Mouse (Mus musculus): ENCODE results near the gene Sez6l. TPM values are rescaled to one million over a fixed set of nuclear protein-coding genes. Genes with fewer than 3 reads are reported as not detected.

Gene Sez6l
- polyA plus RNA-seq, 1 experiment from 2014 or later, result 0.28 TPM

DNA sequence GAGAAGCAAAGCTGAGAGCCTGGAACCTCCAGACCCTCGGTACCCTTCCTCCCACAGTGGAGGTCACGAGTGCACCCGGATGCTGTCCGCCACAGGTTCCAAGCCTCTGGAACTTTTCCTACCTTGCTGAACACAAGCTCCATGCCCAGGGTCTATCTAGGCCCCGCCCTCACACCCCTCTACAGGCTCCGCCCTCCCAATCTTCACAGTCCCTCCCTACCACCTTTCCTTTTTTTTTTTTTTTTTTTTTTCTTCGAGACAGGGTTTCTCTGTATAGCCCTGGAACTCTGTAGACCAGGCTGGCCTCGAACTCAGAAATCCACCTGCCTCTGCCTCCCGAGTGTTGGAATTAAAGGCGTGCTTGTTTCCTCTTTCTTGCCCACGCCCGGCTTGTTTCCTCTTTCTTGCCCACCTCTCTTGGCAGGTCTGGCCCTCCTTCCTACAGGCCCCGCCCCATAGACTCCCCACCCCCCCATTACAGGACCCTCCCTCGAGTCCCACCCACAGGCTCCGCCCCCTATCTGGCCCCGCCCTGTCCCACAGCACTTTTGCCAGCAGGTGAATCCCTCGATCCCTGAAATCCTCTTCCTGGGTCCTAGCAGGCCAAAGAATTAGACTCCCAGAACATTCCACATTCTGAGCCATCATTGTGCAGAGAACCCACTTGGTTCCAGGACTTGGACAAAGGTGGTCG, 128.1 kb downstream of the Sez6l start, which contains the start of gene Gm6588:
Gene Gm6588 (plus strand): TSS at position 680 of the 694 bp plus-strand sequence.
- TF ChIP-seq CTCF (IDR thresholded peaks at IDR 0.05; ENCODE audit: low read depth), result no peak
- no peaks in the 10 kb centered on the region for H3K36me3 ChIP-seq (ENCODE audit: insufficient read depth, low read length)
- whole genome bisulfite sequencing, result 69% methylated on average over 17 of the region's 18 CpGs
- no peaks in the 10 kb centered on the region for H3K9me3 ChIP-seq (replicated peaks; ENCODE audit: low read length)
- no peak within 1 kb of the TSS for H3K9ac ChIP-seq (ENCODE audit: low read depth, low read length)
- H3K27ac ChIP-seq, result no peak within 1 kb of the TSS
- no peak for DNase-seq (ENCODE audit: low spot score)
- ATAC-seq (replicated peaks; ENCODE audit: low FRiP score, low read depth), result no peak
- no peaks in the 10 kb centered on the region for H3K27me3 ChIP-seq (ENCODE audit: insufficient read depth, low read length)
- no peak within 1 kb of the TSS for H3K4me3 ChIP-seq (replicated peaks; ENCODE audit: low read depth, low read length)
- no peak within 1 kb of the TSS for H3K4me2 ChIP-seq (ENCODE audit: low read length)
- no peaks in the 10 kb centered on the region for H3K4me1 ChIP-seq (replicated peaks; ENCODE audit: insufficient read depth, low read length)

DNA sequence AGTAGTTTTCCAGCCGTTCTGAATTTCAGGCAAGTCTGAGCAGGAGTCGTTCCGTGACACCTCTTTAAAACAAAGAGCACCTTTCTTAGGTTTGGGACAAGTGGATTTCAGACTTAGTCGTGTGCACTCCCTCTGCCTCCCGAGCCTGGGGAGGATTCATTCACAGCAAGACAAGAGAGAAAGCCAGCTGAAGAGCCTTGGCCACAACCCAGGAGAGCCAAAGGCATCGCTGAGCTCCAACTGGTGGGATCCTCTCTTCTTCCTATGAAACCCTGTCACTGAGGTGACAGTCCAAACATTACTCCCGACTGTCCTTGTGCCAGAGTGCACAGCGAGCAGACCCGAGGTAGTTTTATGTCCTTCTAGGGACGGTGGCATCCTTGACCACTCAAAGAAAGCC, 138.4 kb downstream of the Sez6l start:
- no peak overlapping the region for H3K9ac ChIP-seq (ENCODE audit: low read depth, low read length)
- no peaks in the 10 kb centered on the region for H3K4me1 ChIP-seq (replicated peaks; ENCODE audit: insufficient read depth, low read length)
- H3K36me3 ChIP-seq (ENCODE audit: insufficient read depth, low read length), result no peaks in the 10 kb centered on the region
- no peak for TF ChIP-seq CTCF (IDR thresholded peaks at IDR 0.05; ENCODE audit: low read depth)
- WGBS, result 27% methylated on average over 10 of the region's 10 CpGs
- H3K9me3 ChIP-seq (replicated peaks; ENCODE audit: low read length), result no peaks in the 10 kb centered on the region
- H3K27me3 ChIP-seq (ENCODE audit: insufficient read depth, low read length), result no peaks in the 10 kb centered on the region
- H3K4me3 ChIP-seq (replicated peaks; ENCODE audit: low read depth, low read length), result no peak overlapping the region
- H3K27ac ChIP-seq, result no peak overlapping the region
- H3K4me2 ChIP-seq (ENCODE audit: low read length), result no peak overlapping the region
- DNase-seq (ENCODE audit: low spot score) (no peak), ATAC-seq (replicated peaks; ENCODE audit: low FRiP score, low read depth) (no peak)

DNA sequence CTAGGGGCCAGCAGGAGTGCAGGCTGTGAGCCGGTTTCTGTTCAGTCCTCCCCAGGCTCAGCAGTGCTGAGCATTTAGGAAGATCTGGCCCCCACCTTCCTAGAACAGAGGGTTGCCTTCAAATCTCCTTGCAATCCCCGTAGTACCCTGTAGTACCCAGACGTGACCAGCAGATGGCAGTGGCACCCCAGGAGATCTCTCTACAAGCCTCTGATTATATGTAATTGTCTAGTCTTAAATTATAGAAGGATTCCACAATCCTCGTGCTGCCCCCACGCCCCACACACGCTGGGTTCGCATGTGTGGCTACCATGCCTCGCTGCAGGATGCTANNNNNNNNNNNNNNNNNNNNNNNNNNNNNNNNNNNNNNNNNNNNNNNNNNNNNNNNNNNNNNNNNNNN, 144.0 kb downstream of the Sez6l start:
- DNase-seq (ENCODE audit: low spot score) (peak; percentile 79), ATAC-seq (replicated peaks; ENCODE audit: low FRiP score, low read depth) (no peak)
- H3K4me3 ChIP-seq (replicated peaks; ENCODE audit: low read depth, low read length), result no peak overlapping the region
- H3K4me1 ChIP-seq (replicated peaks; ENCODE audit: insufficient read depth, low read length), result peaks cover 5% of the 10 kb centered on the region; the same call in 1 of the 2 replicates
- no peak overlapping the region for H3K9ac ChIP-seq (ENCODE audit: low read depth, low read length)
- no peak overlapping the region for H3K27ac ChIP-seq
- no peaks in the 10 kb centered on the region for H3K9me3 ChIP-seq (replicated peaks; ENCODE audit: low read length)
- under 1% methylated on average over 8 of the region's 8 CpGs for WGBS
- peak; percentile 91 for TF ChIP-seq CTCF (IDR thresholded peaks at IDR 0.05; ENCODE audit: low read depth)
- no peak overlapping the region for H3K4me2 ChIP-seq (ENCODE audit: low read length)
- H3K27me3 ChIP-seq (ENCODE audit: insufficient read depth, low read length), result no peaks in the 10 kb centered on the region
- no peaks in the 10 kb centered on the region for H3K36me3 ChIP-seq (ENCODE audit: insufficient read depth, low read length)

- TF ChIP-seq CTCF (IDR thresholded peaks at IDR 0.05; ENCODE audit: low read depth), result no peak
- H3K4me3 ChIP-seq (replicated peaks; ENCODE audit: low read depth, low read length), result no peak overlapping the region
- H3K27ac ChIP-seq, result no peak overlapping the region
These were observed 145.0 kb downstream of the Sez6l start for GRCm38 (mm10) chr5:112432033-112432432.

GRCm38 (mm10) chr5:112431120-112431775, 145.7 kb downstream of the Sez6l start:
- Histone ChIP-seq H3K27me3 (ENCODE audit: insufficient read depth, low read length) (no peaks in the 10 kb centered on the region), H3K4me2 (ENCODE audit: low read length) (peak overlapping the region; percentile 39), H3K9me3 (replicated peaks; ENCODE audit: low read length) (no peaks in the 10 kb centered on the region), H3K36me3 (ENCODE audit: insufficient read depth, low read length) (no peaks in the 10 kb centered on the region), H3K4me3 (replicated peaks; ENCODE audit: low read depth, low read length) (no peak overlapping the region), H3K27ac (no peak overlapping the region), H3K4me1 (replicated peaks; ENCODE audit: insufficient read depth, low read length) (peaks cover 5% of the 10 kb centered on the region; the same call in 1 of the 2 replicates), H3K9ac (ENCODE audit: low read depth, low read length) (peak overlapping the region; percentile 31; the same call in 1 of the 2 replicates)
- no peak; the same call in 1 of the 2 replicates for ATAC-seq (replicated peaks; ENCODE audit: low FRiP score, low read depth)
- 12% methylated on average over 14 of the region's 14 CpGs for WGBS
- DNase-seq (ENCODE audit: low spot score), result no peak
- no peak for TF ChIP-seq CTCF (IDR thresholded peaks at IDR 0.05; ENCODE audit: low read depth)

More at GRCm38 (mm10) chr5:112432033-112432432, 145.0 kb downstream of the Sez6l start:
- Histone ChIP-seq H3K27me3 (ENCODE audit: insufficient read depth, low read length) (no peaks in the 10 kb centered on the region), H3K36me3 (ENCODE audit: insufficient read depth, low read length) (no peaks in the 10 kb centered on the region), H3K9ac (ENCODE audit: low read depth, low read length) (no peak overlapping the region), H3K4me2 (ENCODE audit: low read length) (no peak overlapping the region), H3K9me3 (replicated peaks; ENCODE audit: low read length) (no peaks in the 10 kb centered on the region), H3K4me1 (replicated peaks; ENCODE audit: insufficient read depth, low read length) (peaks cover 5% of the 10 kb centered on the region; the same call in 1 of the 2 replicates)
- ATAC-seq (replicated peaks; ENCODE audit: low FRiP score, low read depth) (no peak), DNase-seq (ENCODE audit: low spot score) (no peak)
- WGBS, result 81% methylated on average over 5 of the region's 5 CpGs

DNA sequence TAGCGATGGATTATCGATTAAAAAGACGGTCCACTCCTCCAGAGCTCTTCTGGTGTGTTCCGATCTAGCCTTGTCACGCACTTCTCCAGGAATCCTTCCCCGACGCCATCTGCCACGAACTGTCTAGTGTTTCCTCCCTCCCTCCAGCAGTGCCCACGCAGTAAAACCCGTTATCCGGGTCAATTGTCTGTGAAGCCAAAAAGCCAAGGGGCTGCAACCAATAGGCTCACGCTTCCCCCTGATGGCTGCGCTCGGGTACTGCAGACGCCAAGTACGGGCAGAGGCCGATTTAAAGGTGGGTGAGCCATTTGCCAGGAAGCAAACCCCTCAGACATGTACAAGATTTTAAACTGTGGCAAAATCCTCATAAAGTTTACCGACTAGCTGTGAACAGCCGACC, 148.0 kb downstream of the Sez6l start:
- Histone ChIP-seq H3K4me1 (replicated peaks; ENCODE audit: insufficient read depth, low read length) (peaks cover 5% of the 10 kb centered on the region; the same call in 1 of the 2 replicates), H3K4me3 (replicated peaks; ENCODE audit: low read depth, low read length) (no peak overlapping the region), H3K9me3 (replicated peaks; ENCODE audit: low read length) (no peaks in the 10 kb centered on the region), H3K27ac (no peak overlapping the region), H3K9ac (ENCODE audit: low read depth, low read length) (no peak overlapping the region), H3K36me3 (ENCODE audit: insufficient read depth, low read length) (no peaks in the 10 kb centered on the region), H3K4me2 (ENCODE audit: low read length) (no peak overlapping the region), H3K27me3 (ENCODE audit: insufficient read depth, low read length) (no peaks in the 10 kb centered on the region; the same call in 1 of the 2 replicates)
- peak; percentile 81 for TF ChIP-seq CTCF (IDR thresholded peaks at IDR 0.05; ENCODE audit: low read depth)
- no peak for ATAC-seq (replicated peaks; ENCODE audit: low FRiP score, low read depth)
- 12% methylated on average over 19 of the region's 19 CpGs for WGBS
- DNase-seq (ENCODE audit: low spot score), result peak; percentile 82
